Comparison of ENCODE assay signal across 27 mouse cellular contexts in genomic region chr4:130224071-130224470, GRCm38 (mm10). TPM values are rescaled to one million over a fixed set of nuclear protein-coding genes. Genes with fewer than 3 reads are reported as not detected.
A peak's percentile ranks its signal among the peaks of the same experiment; 100 is the strongest.
DNase-seq lines count a peak whose midpoint lies in the region; ATAC-seq and TF ChIP-seq lines count a peak whose summit lies in the region.
"Had no signal": no experiment of that assay in that cellular context is flagged by ENCODE, and none has a peak within 500 bp of the region (broad histone marks: within the 10 kb centered on the region; RNA-seq: fewer than 3 reads in every experiment).

No protein-coding gene starts in this region.

- no peaks in the 10 kb centered on the region for H3K9me3 ChIP-seq in liver, postnatal 0 days (ENCODE audit: low read length)
- H3K9me3 ChIP-seq: G1E had no signal

- TF ChIP-seq EP300 in liver, postnatal 0 days (IDR thresholded peaks at IDR 0.05; ENCODE audit: low read depth): no peak

- H3K4me1 ChIP-seq in liver, postnatal 0 days (ENCODE audit: insufficient read depth): no peaks in the 10 kb centered on the region

- no peaks in the 10 kb centered on the region for H3K27me3 ChIP-seq in liver, postnatal 0 days (ENCODE audit: insufficient read depth, low read length)
- H3K27me3 ChIP-seq: Patski had no signal

- DNase-seq in frontal cortex, postnatal 25 days (ENCODE audit: low spot score in 2 of 2): no peak
- peak; percentile 12 for DNase-seq in layer of hippocampus, adult 9-11 months
- no peak for DNase-seq in layer of hippocampus, postnatal 10 days (ENCODE audit: low spot score in 2 of 2)
- peak; percentile 48 for DNase-seq in brain, adult 2 months (ENCODE audit: low read depth, low spot score)
- peak; percentile 18 for DNase-seq in telencephalon, adult 2 months (ENCODE audit: low read depth, low spot score)
- no peak for DNase-seq in lung, postnatal 10 days
- no peak for DNase-seq in liver, postnatal 0 days
- DNase-seq: adrenal gland, adult 2 months; adrenal gland, adult 8-10 months; adrenal gland, postnatal 10 days; adrenal gland, postnatal 14 days; adrenal gland, postnatal 25 days; adrenal gland, postnatal 36 days; B cell, adult 2 months; cerebellum, adult 11 months; cerebellum, adult 11-12 months; cerebellum, adult 18-20 months had no signal

- no peak overlapping the region for H3K4me2 ChIP-seq in liver, postnatal 0 days (ENCODE audit: low read depth, low read length)

- H3K9ac ChIP-seq in liver, postnatal 0 days (replicated peaks): no peak overlapping the region

- H3K36me3 ChIP-seq in liver, postnatal 0 days (replicated peaks; ENCODE audit: insufficient read depth, low read length): no peaks in the 10 kb centered on the region
- H3K36me3 ChIP-seq: G1E had no signal

- no peak overlapping the region for H3K4me3 ChIP-seq in liver, postnatal 0 days (ENCODE audit: low read depth, low read length)

- no peak for TF ChIP-seq CTCF in liver, postnatal 0 days (IDR thresholded peaks at IDR 0.05; ENCODE audit: low read depth)

- H3K27ac ChIP-seq in liver, postnatal 0 days (ENCODE audit: low read depth): no peak overlapping the region

- ATAC-seq in frontal cortex, adult (ENCODE audit: low TSS enrichment): peak; percentile 62; the same call in 1 of the 2 replicates
- no peak for ATAC-seq in liver, postnatal 0 days
- ATAC-seq: activated CD4-positive, CD25-positive, alpha-beta regulatory T cell, adult 4 months; CD4-positive, CD25-positive, alpha-beta regulatory T cell, adult 4 months; Patski had no signal

RNA-seq across cellular contexts. Expression of gene Gm853, which starts 1.9 kb away (rescaled TPM):
- not detected for total RNA-seq in layer of hippocampus, postnatal 10 days (2021)
- polyA plus RNA-seq in liver, postnatal 0 days (2015; fragmentation: Nextera tagmentation; extraction: Ambion mirVana): not detected in 2 replicates
- total RNA-seq: adrenal gland, adult 18-20 months; adrenal gland, adult 2 months; adrenal gland, adult 8-10 months; adrenal gland, postnatal 10 days; adrenal gland, postnatal 14 days; adrenal gland, postnatal 25 days; adrenal gland, postnatal 36 days; adrenal gland, postnatal 4 days; CH12.LX; MEL had no signal
- polyA plus RNA-seq: activated CD4-positive, CD25-positive, alpha-beta regulatory T cell, adult 4 months; adrenal gland, adult 2 months; C2C12; CD4-positive, CD25-positive, alpha-beta regulatory T cell, adult 4 months; G1E had no signal

RNA-seq across cellular contexts. Expression of gene Tinagl1, which starts 49.1 kb away (rescaled TPM):
- total RNA-seq in layer of hippocampus, postnatal 10 days (2021): 1 to 10 TPM; 3.3 TPM
- 22.6 and 22.9 TPM in 2 replicates for polyA plus RNA-seq in liver, postnatal 0 days (2015; fragmentation: Nextera tagmentation; extraction: Ambion mirVana)
- total RNA-seq: CH12.LX had no signal
- polyA plus RNA-seq: activated CD4-positive, CD25-positive, alpha-beta regulatory T cell, adult 4 months; CD4-positive, CD25-positive, alpha-beta regulatory T cell, adult 4 months had no signal

RNA-seq across cellular contexts. Expression of gene Serinc2, which starts 54.9 kb away (rescaled TPM):
- 1 to 10 TPM; 6.3 to 6.4 TPM for total RNA-seq in layer of hippocampus, postnatal 10 days (2021)
- polyA plus RNA-seq in liver, postnatal 0 days (2015; fragmentation: Nextera tagmentation; extraction: Ambion mirVana): 3.4 and 4.4 TPM in 2 replicates
- total RNA-seq: G1E, MEL had no signal
- polyA plus RNA-seq: G1E had no signal

Comparison
In these comparisons a context has a peak if more than half of its experiments do, and no peak if none do; other contexts are left out.
1. DNase-seq: peak in layer of hippocampus, adult 9-11 months (single experiment), brain, adult 2 months (single experiment) and telencephalon, adult 2 months (single experiment); none in frontal cortex, postnatal 25 days (0 of 2), layer of hippocampus, postnatal 10 days (0 of 2), lung, postnatal 10 days (single experiment) and liver, postnatal 0 days (single experiment).